Mouse (Mus musculus) megakaryocyte, embryonic 14.5 days (primary cell): ENCODE measurements around the gene Whrn. TPM values are rescaled to one million over a fixed set of nuclear protein-coding genes. Genes with fewer than 3 reads are reported as not detected.

Experiments
- H3K27me3 ChIP-seq: replicated peaks from 2 replicates; pipeline ENCODE3; 2012; ENCODE audit warnings: inconsistent platforms
- H3K36me3 ChIP-seq: replicated peaks from 2 replicates; pipeline ENCODE3; 2012; ENCODE audit warnings: low read length, inconsistent platforms, mixed read lengths
- H3K4me1 ChIP-seq: 2 replicates; pipeline ENCODE4 v1.6.1; 2012; ENCODE audit warnings: inconsistent platforms
- H3K4me3 ChIP-seq: replicated peaks from 2 replicates; pipeline ENCODE3; 2012; ENCODE audit warnings: moderate library complexity, mild to moderate bottlenecking, inconsistent platforms
- H3K9me3 ChIP-seq: 2 replicates; pipeline ENCODE4 v1.6.1; 2012; ENCODE audit warnings: inconsistent platforms
- FLI1 ChIP-seq: IDR thresholded peaks from 2 replicates; pipeline ENCODE4 v1.6.1; 2012; ENCODE audit warnings: low read length, inconsistent platforms, mixed read lengths
- GATA1 ChIP-seq: IDR thresholded peaks from 3 replicates; pipeline ENCODE4 v1.6.1; 2012; ENCODE audit warnings: mixed read lengths, low read length, inconsistent platforms, borderline replicate concordance
- polyA plus RNA-seq: library from polyadenylated mRNA; stranded (reverse); fragments of >175 nt; gene quantifications from 2 replicates; pipeline ENCODE4 v1.2.3, GENCODE M21; 2012; ENCODE audit warnings: low replicate concordance; ENCODE audit not compliant: insufficient read depth

Gene Whrn
- polyA plus RNA-seq, 1 experiment = 0.30 TPM

DNA sequence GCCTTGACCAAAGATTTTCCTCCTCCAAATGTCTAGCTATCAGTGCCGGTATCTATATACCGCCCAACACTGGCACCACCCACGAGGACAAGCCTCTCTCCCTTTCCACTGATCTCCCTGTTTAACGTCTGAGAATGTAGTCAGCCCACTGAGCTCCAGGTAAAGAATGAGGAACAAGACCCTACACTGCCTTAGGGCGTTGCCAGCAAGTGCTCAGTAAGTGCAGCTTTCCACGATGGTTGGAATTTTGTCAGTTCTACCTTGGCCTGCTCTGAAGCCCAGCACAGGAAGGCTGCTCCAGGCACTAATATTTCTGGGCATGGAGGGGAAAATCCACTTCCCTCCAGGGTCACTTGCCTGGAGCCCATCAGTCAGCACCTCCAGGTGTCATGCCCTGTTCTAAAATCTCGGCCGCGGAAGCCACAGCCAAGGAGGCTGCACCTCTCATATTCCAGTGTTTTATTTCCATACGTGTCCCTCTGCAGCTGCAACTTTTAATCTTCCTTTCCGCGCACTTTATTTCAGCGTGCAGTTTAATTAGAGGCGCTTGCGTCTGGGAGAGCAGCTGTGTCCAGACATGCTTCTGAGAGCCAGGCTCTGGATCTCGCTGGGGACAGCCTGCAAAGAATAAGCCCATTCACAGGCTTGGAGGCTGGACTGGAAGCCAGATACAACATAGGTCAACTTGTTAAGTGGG is 58.5 kb downstream of the Whrn start:
- Histone ChIP-seq H3K36me3 (no peaks in the 10 kb centered on the region), H3K4me3 (no peak overlapping the region), H3K9me3 (peaks cover 30% of the 10 kb centered on the region), H3K27me3 (peaks cover 18% of the 10 kb centered on the region), H3K4me1 (no peaks in the 10 kb centered on the region)
- TF ChIP-seq FLI1 (no peak), GATA1 (no peak)

DNA sequence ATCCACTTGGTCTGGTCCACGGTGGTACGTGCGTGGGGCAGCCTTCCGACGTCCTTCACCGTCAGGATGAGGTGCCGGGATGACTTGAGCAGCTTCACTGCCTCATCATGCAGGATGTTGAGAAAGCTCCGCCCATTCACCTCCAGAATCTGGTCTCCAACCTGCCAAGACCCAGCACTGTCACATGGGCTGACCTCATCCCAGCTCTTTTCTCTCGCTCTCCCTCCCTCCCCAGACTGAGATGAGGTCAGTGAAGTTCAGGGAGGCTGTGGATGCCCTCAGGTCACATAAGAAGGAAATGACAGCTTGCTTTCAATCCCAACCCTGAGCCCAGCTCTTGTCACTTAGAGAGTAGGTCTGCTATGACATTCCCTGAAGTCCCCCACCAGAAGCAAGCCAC is 60.4 kb downstream of the Whrn start:
- Histone ChIP-seq H3K9me3 (peaks cover 27% of the 10 kb centered on the region), H3K27me3 (peaks cover 22% of the 10 kb centered on the region), H3K36me3 (no peaks in the 10 kb centered on the region), H3K4me1 (no peaks in the 10 kb centered on the region), H3K4me3 (no peak overlapping the region)
- TF ChIP-seq GATA1 = no peak
- no peak for TF ChIP-seq FLI1

DNA sequence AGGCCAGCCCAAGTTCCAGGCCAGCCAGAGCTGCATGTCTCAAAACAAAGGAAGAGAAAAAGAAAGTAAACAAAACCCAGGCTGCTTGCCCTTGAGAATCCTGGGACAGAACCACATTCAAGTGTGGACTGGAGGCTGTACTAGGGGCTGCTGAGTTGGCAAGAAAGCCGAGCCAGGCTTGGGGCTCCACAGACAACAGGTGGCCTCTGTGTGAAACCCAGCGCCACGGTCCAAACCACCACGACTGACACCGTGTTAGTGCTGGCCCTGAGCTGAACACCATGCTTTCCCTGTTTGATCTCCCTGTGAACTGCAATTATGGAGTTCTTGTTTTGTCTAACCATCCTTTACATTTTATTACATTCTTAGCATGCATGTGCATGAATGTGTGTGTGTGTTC is 64.7 kb downstream of the Whrn start:
- Histone ChIP-seq H3K9me3 (no peaks in the 10 kb centered on the region), H3K27me3 (peaks cover 25% of the 10 kb centered on the region), H3K4me1 (no peaks in the 10 kb centered on the region), H3K4me3 (no peak overlapping the region), H3K36me3 (no peaks in the 10 kb centered on the region)
- TF ChIP-seq GATA1 (no peak), FLI1 (no peak)

DNA sequence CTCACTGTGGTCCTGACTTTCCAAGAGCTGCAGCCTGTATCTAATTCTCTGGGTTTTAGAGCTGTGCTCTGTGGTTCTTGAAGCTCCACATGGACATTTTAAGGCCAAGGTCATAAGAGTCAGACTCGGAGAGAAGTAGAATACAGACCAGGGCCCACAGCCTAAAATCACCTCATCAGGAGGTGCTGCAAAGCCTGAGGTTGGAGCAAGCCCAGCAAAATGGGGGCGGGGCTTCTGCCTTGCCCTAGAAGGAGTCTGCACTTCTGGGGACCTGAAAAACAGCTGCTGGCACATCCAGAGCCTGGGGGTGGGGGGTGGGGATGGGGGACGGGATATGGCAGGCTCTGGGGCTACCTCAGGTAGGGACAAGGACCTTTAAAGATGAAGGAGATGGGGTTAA is 65.4 kb downstream of the Whrn start:
- peaks cover 26% of the 10 kb centered on the region for H3K27me3 ChIP-seq
- no peaks in the 10 kb centered on the region for H3K4me1 ChIP-seq
- no peak for TF ChIP-seq GATA1
- no peak overlapping the region for H3K4me3 ChIP-seq
- no peaks in the 10 kb centered on the region for H3K36me3 ChIP-seq
- H3K9me3 ChIP-seq = no peaks in the 10 kb centered on the region

DNA sequence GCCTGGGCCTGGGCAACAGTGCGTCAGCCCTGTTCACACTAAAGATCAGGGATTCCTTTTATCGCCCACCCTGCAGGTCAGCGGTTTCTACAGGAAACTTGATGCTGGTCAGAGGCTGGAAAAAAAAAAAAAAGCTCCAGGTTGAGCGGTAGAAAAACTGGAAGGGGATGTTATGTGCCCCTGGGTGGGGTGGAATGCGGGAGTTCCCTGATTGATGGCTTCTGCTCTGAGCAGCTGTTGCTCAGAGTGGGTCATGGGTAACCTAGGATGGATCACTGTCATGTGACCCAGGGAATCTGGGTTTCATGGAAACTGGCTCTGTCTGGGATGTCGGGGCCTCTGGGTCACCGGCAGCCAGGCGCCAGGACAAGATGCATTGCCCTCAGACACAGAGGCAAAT is 69.5 kb downstream of the Whrn start:
- H3K4me1 ChIP-seq = peaks cover 8% of the 10 kb centered on the region; the same call in 1 of the 2 replicates
- H3K9me3 ChIP-seq = 0 out of 2 replicates have a peak, but pooled peaks cover 3% of the 10 kb centered on the region
- H3K27me3 ChIP-seq = peaks cover 44% of the 10 kb centered on the region
- H3K4me3 ChIP-seq = no peak overlapping the region
- no peak for TF ChIP-seq GATA1
- TF ChIP-seq FLI1 = no peak
- H3K36me3 ChIP-seq = no peaks in the 10 kb centered on the region

DNA sequence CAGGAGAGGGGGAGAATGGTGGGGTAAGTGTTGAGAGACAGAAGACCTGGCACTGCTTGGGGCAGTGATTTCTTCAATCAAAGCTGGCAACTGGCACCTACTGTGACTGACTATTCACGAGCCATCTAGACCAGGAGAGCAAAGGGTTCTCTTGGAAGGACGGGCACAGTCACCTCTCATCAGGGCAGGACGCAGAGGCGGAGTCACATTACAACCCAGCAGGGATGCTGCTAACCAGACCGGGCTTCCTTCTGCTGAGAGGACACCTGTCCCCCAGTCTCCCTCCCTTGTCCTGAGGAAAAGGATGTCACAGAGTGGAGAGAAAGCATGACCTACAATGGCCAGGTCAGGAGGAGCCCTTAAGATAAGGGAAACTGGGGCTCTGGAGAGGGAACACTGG is 72.0 kb downstream of the Whrn start:
- Histone ChIP-seq H3K36me3 (no peaks in the 10 kb centered on the region), H3K27me3 (peaks cover 53% of the 10 kb centered on the region), H3K9me3 (0 out of 2 replicates have a peak, but pooled peaks cover 3% of the 10 kb centered on the region), H3K4me1 (peaks cover 8% of the 10 kb centered on the region; the same call in 1 of the 2 replicates), H3K4me3 (no peak overlapping the region)
- no peak for TF ChIP-seq FLI1
- no peak for TF ChIP-seq GATA1

DNA sequence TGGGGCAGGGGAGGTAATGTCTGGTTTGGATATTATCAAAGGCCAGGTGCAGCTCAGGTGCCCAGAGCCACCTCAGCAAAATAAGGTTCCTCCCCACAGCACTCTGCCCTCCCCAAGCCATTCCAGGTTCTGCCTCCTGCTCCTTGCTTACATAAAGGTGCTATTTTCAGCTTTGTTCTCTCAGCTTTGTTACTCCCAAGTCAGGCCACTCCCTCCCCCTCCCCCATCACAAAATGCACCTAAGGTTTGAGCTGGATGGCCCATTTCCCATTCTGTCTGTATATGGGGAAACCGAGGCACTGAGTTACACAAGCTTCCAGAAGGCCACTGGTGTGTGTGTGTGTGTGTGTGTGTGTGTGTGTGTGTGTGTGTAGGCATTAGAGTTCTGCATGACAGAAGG is 72.6 kb downstream of the Whrn start:
- Histone ChIP-seq H3K27me3 (peaks cover 58% of the 10 kb centered on the region), H3K9me3 (0 out of 2 replicates have a peak, but pooled peaks cover 3% of the 10 kb centered on the region), H3K4me1 (peaks cover 8% of the 10 kb centered on the region; the same call in 1 of the 2 replicates), H3K4me3 (no peak overlapping the region), H3K36me3 (no peaks in the 10 kb centered on the region)
- TF ChIP-seq GATA1 = no peak
- no peak for TF ChIP-seq FLI1

DNA sequence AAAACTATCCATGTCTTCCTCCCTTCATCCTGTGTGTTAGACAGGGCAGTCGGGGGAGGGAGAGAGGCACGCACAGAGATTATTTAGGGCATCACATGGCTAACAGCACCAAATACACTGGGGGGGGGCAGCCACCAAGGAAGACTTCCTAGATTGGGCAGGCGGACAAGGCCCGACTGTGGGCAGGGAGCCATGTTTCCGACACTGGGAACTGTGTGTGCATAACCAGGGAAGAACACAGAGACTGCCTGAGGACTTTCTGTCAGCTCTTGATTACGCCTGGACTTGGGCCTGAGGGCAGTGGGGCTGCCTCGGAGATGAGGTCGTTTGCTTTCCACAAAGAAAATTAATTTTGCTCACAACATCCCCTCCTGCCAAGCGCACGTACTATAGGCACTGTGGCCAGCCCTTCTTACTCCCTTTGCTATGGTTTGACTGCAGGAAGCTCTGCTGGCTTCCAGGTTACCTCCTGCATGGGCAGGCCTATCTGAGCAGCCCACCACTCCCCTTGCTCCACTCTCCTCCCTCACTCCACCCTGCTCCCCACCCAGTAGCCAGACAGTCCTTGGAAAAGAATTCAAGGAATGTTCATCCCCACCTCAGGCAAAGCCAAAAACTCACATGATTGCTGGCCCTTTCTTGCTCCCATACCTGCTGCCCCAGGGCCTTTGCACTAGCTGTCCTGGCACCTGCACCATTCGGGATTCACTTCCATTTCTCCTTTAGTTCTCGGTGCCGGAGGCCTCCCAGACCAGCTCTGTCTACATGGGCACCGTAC is 75.5 kb downstream of the Whrn start:
- TF ChIP-seq GATA1 (no peak), FLI1 (no peak)
- H3K27me3 ChIP-seq = peaks cover 76% of the 10 kb centered on the region
- no peak overlapping the region for H3K4me3 ChIP-seq
- 0 out of 2 replicates have a peak, but pooled peaks cover 3% of the 10 kb centered on the region for H3K9me3 ChIP-seq
- H3K36me3 ChIP-seq = no peaks in the 10 kb centered on the region
- peaks cover 8% of the 10 kb centered on the region; the same call in 1 of the 2 replicates for H3K4me1 ChIP-seq

DNA sequence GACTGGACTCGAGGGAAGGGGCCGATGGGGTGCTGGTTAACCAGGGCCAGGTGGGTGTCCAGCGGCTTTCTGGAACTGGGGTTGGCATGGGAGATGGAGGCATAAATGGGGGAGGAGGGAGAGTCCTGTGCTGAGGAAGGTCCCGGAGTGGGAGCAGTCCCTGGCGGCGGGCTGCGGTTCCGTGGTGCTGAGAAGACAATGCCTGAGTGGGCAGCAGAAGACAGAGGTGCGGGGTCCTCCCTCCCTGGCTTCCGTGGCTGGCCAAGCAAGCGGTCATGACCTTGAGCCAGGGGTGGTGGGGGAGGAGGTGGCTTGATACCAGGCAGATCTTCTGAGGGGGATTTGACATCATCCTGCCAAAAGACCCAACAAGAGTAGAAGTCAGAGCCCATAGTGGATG is 77.5 kb downstream of the Whrn start:
- Histone ChIP-seq H3K4me3 (no peak overlapping the region), H3K4me1 (no peaks in the 10 kb centered on the region), H3K27me3 (peaks cover 77% of the 10 kb centered on the region), H3K36me3 (no peaks in the 10 kb centered on the region), H3K9me3 (no peaks in the 10 kb centered on the region)
- TF ChIP-seq FLI1 (no peak), GATA1 (no peak)

DNA sequence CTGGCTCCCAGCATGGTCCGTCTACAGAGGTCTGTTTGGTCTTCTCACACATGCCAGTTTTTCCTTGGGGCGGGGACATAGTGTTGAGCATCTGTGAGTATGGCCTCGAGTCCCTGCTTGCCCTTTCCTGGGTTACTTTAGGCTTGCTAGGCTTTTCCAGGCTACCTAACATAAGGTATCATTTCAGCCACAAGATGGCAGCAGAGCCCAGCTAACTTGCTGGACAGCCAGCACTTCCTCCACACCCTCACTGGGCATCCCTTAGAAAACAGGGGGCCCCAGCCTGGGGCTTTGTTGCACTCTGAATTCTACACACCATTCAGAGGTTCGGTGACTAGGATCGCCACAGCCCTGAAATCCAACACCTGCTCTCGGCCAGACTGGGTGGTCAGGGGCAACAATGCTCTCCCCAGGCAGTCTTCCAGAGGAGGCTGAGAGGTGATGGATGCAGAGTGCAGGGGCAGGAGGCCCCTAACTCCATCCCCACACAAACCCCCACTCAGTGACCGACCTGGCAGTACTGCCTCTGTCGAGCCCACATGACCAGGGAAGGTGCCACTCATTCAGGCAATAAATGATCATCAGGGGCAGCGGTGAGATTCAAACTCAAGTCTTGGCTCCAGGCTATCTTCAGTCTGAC is 78.4 kb downstream of the Whrn start:
- Histone ChIP-seq H3K4me1 (no peaks in the 10 kb centered on the region), H3K36me3 (no peaks in the 10 kb centered on the region), H3K9me3 (no peaks in the 10 kb centered on the region), H3K27me3 (peaks cover 73% of the 10 kb centered on the region), H3K4me3 (no peak overlapping the region)
- TF ChIP-seq GATA1 (no peak), FLI1 (no peak)
